Mouse (Mus musculus) testis, adult 2 months (tissue): ENCODE results near the gene Amfr.

Experiments used
- CTCF ChIP-seq: fragments of 200-500 bp; IDR thresholded peaks from 2 replicates; pipeline ENCODE4 v1.5.1; 2012; ENCODE audit warnings: low read depth, mild to moderate bottlenecking, inconsistent platforms, low read length, moderate library complexity; ENCODE audit not compliant: control insufficient read depth, insufficient read depth, insufficient replicate concordance
- POLR2A ChIP-seq: fragments of 200-500 bp; IDR thresholded peaks from 2 replicates; pipeline ENCODE4 v1.6.1; 2012; ENCODE audit warnings: low read depth, mild to moderate bottlenecking, inconsistent platforms, low read length, moderate library complexity; ENCODE audit not compliant: control insufficient read depth

GRCm38 (mm10) chr8:94047845-94048244, 35.2 kb upstream of the Amfr start:
- no peak for TF ChIP-seq CTCF
- no peak for TF ChIP-seq POLR2A
